ENCODE assay signal across 19 mouse cellular contexts in the genomic region with DNA sequence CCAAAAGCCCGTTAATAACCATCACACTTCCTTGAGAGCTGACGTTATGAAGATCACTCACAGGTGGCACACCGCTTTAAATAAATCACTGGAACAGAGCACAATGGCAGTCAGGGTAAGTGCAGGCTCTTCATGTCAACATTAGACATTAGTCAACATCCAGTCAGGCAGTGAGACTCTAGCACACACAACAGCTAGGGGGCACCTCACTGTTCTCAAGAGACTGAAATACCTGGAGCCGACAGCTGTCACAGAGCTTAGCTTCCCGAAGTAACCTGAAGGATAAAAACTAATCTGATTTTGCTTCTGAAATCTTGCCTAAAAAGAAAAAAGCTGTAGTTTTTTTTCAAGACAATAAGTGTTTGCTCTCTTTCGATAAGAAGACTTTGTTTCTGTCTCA. TPM values are rescaled to one million over a fixed set of nuclear protein-coding genes. Genes with fewer than 3 reads are reported as not detected.
DNase-seq lines count a peak whose midpoint lies in the region; ATAC-seq and TF ChIP-seq lines count a peak whose summit lies in the region.
"Had no signal": no experiment of that assay in that cellular context is flagged by ENCODE, and none has a peak within 500 bp of the region (broad histone marks: within the 10 kb centered on the region; RNA-seq: fewer than 3 reads in every experiment).

No protein-coding gene starts in this region.

- H3K9ac ChIP-seq in embryonic facial prominence, embryonic 14.5 days (ENCODE audit: low read depth, low read length) = no peak overlapping the region
- H3K9ac ChIP-seq in kidney, postnatal 0 days (ENCODE audit: low read depth, low read length) = no peak overlapping the region
- no peak overlapping the region for H3K9ac ChIP-seq in lung, postnatal 0 days (replicated peaks; ENCODE audit: low read depth)
- no peak overlapping the region for H3K9ac ChIP-seq in forebrain, embryonic 12.5 days
- H3K9ac ChIP-seq: hindbrain, embryonic 15.5 days; liver, embryonic 13.5 days had no signal

- no peaks in the 10 kb centered on the region for H3K27me3 ChIP-seq in embryonic facial prominence, embryonic 14.5 days (replicated peaks; ENCODE audit: control insufficient read depth, insufficient read depth, low read length)
- peaks cover 30% of the 10 kb centered on the region for H3K27me3 ChIP-seq in embryonic facial prominence, embryonic 10.5 days (replicated peaks; ENCODE audit: low read depth, poor library complexity, severe bottlenecking)
- no peaks in the 10 kb centered on the region for H3K27me3 ChIP-seq in kidney, postnatal 0 days (ENCODE audit: insufficient read depth, low read length)
- H3K27me3 ChIP-seq in lung, postnatal 0 days (replicated peaks; ENCODE audit: insufficient read depth, low read length) = no peaks in the 10 kb centered on the region
- no peaks in the 10 kb centered on the region for H3K27me3 ChIP-seq in splenic B cell, adult 2 months (ENCODE audit: control insufficient read depth, insufficient read depth, low read length, poor library complexity, severe bottlenecking)
- peaks cover 10% of the 10 kb centered on the region for H3K27me3 ChIP-seq in forebrain, embryonic 12.5 days
- H3K27me3 ChIP-seq: hindbrain, embryonic 15.5 days had no signal

- H3K4me1 ChIP-seq in embryonic facial prominence, embryonic 14.5 days (ENCODE audit: control insufficient read depth, insufficient read depth, low read length) = peaks cover 2% of the 10 kb centered on the region
- no peaks in the 10 kb centered on the region for H3K4me1 ChIP-seq in embryonic facial prominence, embryonic 10.5 days
- H3K4me1 ChIP-seq in kidney, postnatal 0 days (replicated peaks; ENCODE audit: insufficient read depth, low read length) = no peaks in the 10 kb centered on the region
- H3K4me1 ChIP-seq in lung, postnatal 0 days (ENCODE audit: insufficient read depth, low read depth, low read length) = no peaks in the 10 kb centered on the region
- H3K4me1 ChIP-seq in forebrain, embryonic 12.5 days = peaks cover 9% of the 10 kb centered on the region; the same call in 1 of the 2 replicates
- H3K4me1 ChIP-seq: hindbrain, embryonic 15.5 days; liver, embryonic 13.5 days had no signal

- H3K27ac ChIP-seq in embryonic facial prominence, embryonic 14.5 days (replicated peaks; ENCODE audit: low read depth, low read length) = no peak overlapping the region
- no peak overlapping the region for H3K27ac ChIP-seq in embryonic facial prominence, embryonic 10.5 days (replicated peaks)
- H3K27ac ChIP-seq in kidney, postnatal 0 days = no peak overlapping the region
- H3K27ac ChIP-seq in lung, postnatal 0 days (ENCODE audit: low read length) = no peak overlapping the region
- no peak overlapping the region for H3K27ac ChIP-seq in forebrain, embryonic 12.5 days
- H3K27ac ChIP-seq: hindbrain, embryonic 15.5 days; liver, embryonic 13.5 days had no signal

- H3K4me2 ChIP-seq in embryonic facial prominence, embryonic 14.5 days (ENCODE audit: low read depth, low read length) = no peak overlapping the region
- H3K4me2 ChIP-seq in kidney, postnatal 0 days (ENCODE audit: low read length) = no peak overlapping the region
- no peak overlapping the region for H3K4me2 ChIP-seq in lung, postnatal 0 days (replicated peaks; ENCODE audit: low read depth, low read length)
- no peak overlapping the region for H3K4me2 ChIP-seq in forebrain, embryonic 12.5 days
- H3K4me2 ChIP-seq: hindbrain, embryonic 15.5 days; liver, embryonic 13.5 days had no signal

- H3K4me3 ChIP-seq in embryonic facial prominence, embryonic 14.5 days (ENCODE audit: low read depth, low read length) = no peak overlapping the region
- H3K4me3 ChIP-seq in embryonic facial prominence, embryonic 10.5 days = no peak overlapping the region
- no peak overlapping the region for H3K4me3 ChIP-seq in kidney, postnatal 0 days (replicated peaks; ENCODE audit: low read depth, low read length)
- H3K4me3 ChIP-seq in lung, postnatal 0 days (ENCODE audit: low read depth, low read length) = no peak overlapping the region
- H3K4me3 ChIP-seq in forebrain, embryonic 12.5 days (replicated peaks) = no peak overlapping the region
- H3K4me3 ChIP-seq: erythroblast, embryonic 14.5 days; hindbrain, embryonic 15.5 days; liver, embryonic 13.5 days had no signal

- no peak for TF ChIP-seq EP300 in lung, postnatal 0 days (IDR thresholded peaks at IDR 0.05)

- WGBS in embryonic facial prominence, embryonic 14.5 days = 61% methylated on average over 6 of the region's 6 CpGs
- WGBS in embryonic facial prominence, embryonic 10.5 days = 81% methylated on average over 6 of the region's 6 CpGs
- 74% methylated on average over 6 of the region's 6 CpGs for WGBS in kidney, postnatal 0 days
- WGBS in lung, postnatal 0 days = 37% methylated on average over 6 of the region's 6 CpGs
- WGBS in forebrain, embryonic 12.5 days = 78% methylated on average over 6 of the region's 6 CpGs

- ATAC-seq in embryonic facial prominence, embryonic 14.5 days (ENCODE audit: low read depth) = no peak
- no peak for ATAC-seq in kidney, postnatal 0 days (replicated peaks; ENCODE audit: low FRiP score, low read depth)
- peak; percentile 55; the same call in 1 of the 2 replicates for ATAC-seq in lung, postnatal 0 days
- ATAC-seq in forebrain, embryonic 12.5 days (ENCODE audit: low FRiP score) = no peak
- ATAC-seq: CD4-positive, CD25-positive, alpha-beta regulatory T cell, adult 4 months had no signal

- no peaks in the 10 kb centered on the region for H3K36me3 ChIP-seq in embryonic facial prominence, embryonic 14.5 days (ENCODE audit: control insufficient read depth, insufficient read depth, low read length)
- H3K36me3 ChIP-seq in embryonic facial prominence, embryonic 10.5 days (replicated peaks) = no peaks in the 10 kb centered on the region
- no peaks in the 10 kb centered on the region for H3K36me3 ChIP-seq in kidney, postnatal 0 days (ENCODE audit: insufficient read depth, low read length)
- no peaks in the 10 kb centered on the region for H3K36me3 ChIP-seq in lung, postnatal 0 days (ENCODE audit: insufficient read depth, low read length)
- no peaks in the 10 kb centered on the region for H3K36me3 ChIP-seq in splenic B cell, adult 2 months (ENCODE audit: control insufficient read depth, insufficient read depth, low read length, poor library complexity, severe bottlenecking)
- H3K36me3 ChIP-seq in forebrain, embryonic 12.5 days (replicated peaks) = no peaks in the 10 kb centered on the region
- H3K36me3 ChIP-seq: liver, embryonic 13.5 days had no signal

- no peaks in the 10 kb centered on the region for H3K9me3 ChIP-seq in embryonic facial prominence, embryonic 14.5 days (ENCODE audit: control insufficient read depth, low read length)
- no peaks in the 10 kb centered on the region for H3K9me3 ChIP-seq in embryonic facial prominence, embryonic 10.5 days
- H3K9me3 ChIP-seq in kidney, postnatal 0 days (replicated peaks; ENCODE audit: low read length) = no peaks in the 10 kb centered on the region
- no peaks in the 10 kb centered on the region for H3K9me3 ChIP-seq in lung, postnatal 0 days (ENCODE audit: low read length)
- no peaks in the 10 kb centered on the region for H3K9me3 ChIP-seq in forebrain, embryonic 12.5 days
- H3K9me3 ChIP-seq: hindbrain, embryonic 15.5 days; liver, embryonic 13.5 days had no signal

- DNase-seq in embryonic facial prominence, embryonic 14.5 days (ENCODE audit: low spot score) = peak; percentile 9
- DNase-seq in embryonic facial prominence, embryonic 10.5 days (ENCODE audit: low spot score) = no peak
- DNase-seq in kidney, postnatal 0 days (ENCODE audit: low spot score) = no peak
- DNase-seq in kidney, adult 18-20 months = no peak
- DNase-seq in lung, postnatal 0 days (ENCODE audit: low spot score) = peak; percentile 48
- no peak for DNase-seq in lung, postnatal 14 days
- peak; percentile 7 for DNase-seq in splenic B cell, adult 2 months (ENCODE audit: low read depth, low spot score)
- DNase-seq: cerebellum, postnatal 10 days; heart, adult 18-20 months; heart, postnatal 14 days; kidney, adult 8-10 months; kidney, postnatal 4 days; liver, embryonic 13.5 days; midbrain, embryonic 14.5 days; thymus, adult 2 months had no signal

- peak; percentile 35; the same call in 1 of the 2 replicates for TF ChIP-seq CTCF in kidney, postnatal 0 days (IDR thresholded peaks at IDR 0.05; ENCODE audit: low read depth)
- TF ChIP-seq CTCF in lung, postnatal 0 days (IDR thresholded peaks at IDR 0.05) = peak; percentile 54

RNA-seq across cellular contexts. Expression of a gene that starts 49.9 kb away (rescaled TPM):
- polyA plus RNA-seq in embryonic facial prominence, embryonic 14.5 days (2014; fragmentation: Nextera tagmentation; extraction: Ambion mirVana) = 3.9 and 4.9 TPM in 2 replicates
- polyA plus RNA-seq in embryonic facial prominence, embryonic 10.5 days (2016; fragmentation: Nextera tagmentation; extraction: Ambion mirVana) = 0.21 and 0.27 TPM in 2 replicates
- 0.78 and 0.87 TPM in 2 replicates for polyA plus RNA-seq in kidney, postnatal 0 days (2015; fragmentation: Nextera tagmentation; extraction: Ambion mirVana)
- 1.2 and 1.5 TPM in 2 replicates for polyA plus RNA-seq in lung, postnatal 0 days (2015; fragmentation: Nextera tagmentation; extraction: Ambion mirVana)
- polyA plus RNA-seq in forebrain, embryonic 12.5 days (2016; fragmentation: Nextera tagmentation; extraction: Ambion mirVana) = 1.2 and 1.3 TPM in 2 replicates
- polyA plus RNA-seq: erythroblast, embryonic 14.5 days had no signal

Comparison
In these comparisons a context has a peak if more than half of its experiments do, and no peak if none do; other contexts are left out.
1. DNase-seq: peak in embryonic facial prominence, embryonic 14.5 days (single experiment), lung, postnatal 0 days (single experiment) and splenic B cell, adult 2 months (single experiment); none in embryonic facial prominence, embryonic 10.5 days (single experiment), kidney, postnatal 0 days (single experiment), kidney, adult 18-20 months (single experiment) and lung, postnatal 14 days (single experiment).